Mouse (Mus musculus) limb, embryonic 14.5 days (tissue): Measurements from ENCODE around the gene Spin2e. TPM values are rescaled to one million over a fixed set of nuclear protein-coding genes. Genes with fewer than 3 reads are reported as not detected.
"Not testable (repeated sequence)": the region's sequence is repeated elsewhere in the genome, so short reads cannot be mapped to it uniquely, and the experiment has no call there.

Source experiments
- ATAC-seq: fragments of 200-750 bp; cut with Nextera tagmentation; 2 replicates; pipeline ENCODE4 v1.8.0; 2017; ENCODE audit warnings: low read depth, moderate number of reproducible peaks, moderate TSS enrichment; ENCODE audit not compliant: low FRiP score
- DNase-seq: peaks from one replicate; pipeline ENCODE4 v3.0.0-alpha.2; 2015; ENCODE audit warnings: low spot score
- H3K27ac ChIP-seq: fragments of 300-500 bp; sonication (generic); replicated peaks from 2 replicates; pipeline ENCODE4 v1.5.1; 2014; ENCODE audit warnings: low read depth, mild to moderate bottlenecking, low read length, moderate library complexity, mixed read lengths
- H3K27me3 ChIP-seq: fragments of 300-500 bp; sonication (generic); 2 replicates; pipeline ENCODE4 v1.6.1; 2014; ENCODE audit warnings: low read length, mixed read lengths; ENCODE audit not compliant: control insufficient read depth, insufficient read depth
- H3K36me3 ChIP-seq: fragments of 300-500 bp; sonication (generic); 2 replicates; pipeline ENCODE4 v1.6.1; 2014; ENCODE audit warnings: mild to moderate bottlenecking, low read length, moderate library complexity, mixed read lengths; ENCODE audit not compliant: control insufficient read depth, insufficient read depth
- H3K4me1 ChIP-seq: fragments of 300-500 bp; sonication (generic); 2 replicates; pipeline ENCODE4 v1.6.1; 2014; ENCODE audit warnings: antibody characterized with exemption, low read length, mixed read lengths; ENCODE audit not compliant: control insufficient read depth, insufficient read depth
- H3K4me2 ChIP-seq: fragments of 300-500 bp; sonication (generic); replicated peaks from 2 replicates; pipeline ENCODE4 v1.6.1; 2014; ENCODE audit warnings: low read depth, mild to moderate bottlenecking, low read length, moderate library complexity; ENCODE audit not compliant: severe bottlenecking
- H3K4me3 ChIP-seq: fragments of 300-500 bp; sonication (generic); replicated peaks from 2 replicates; pipeline ENCODE4 v1.5.1; 2014; ENCODE audit warnings: low read length
- H3K9ac ChIP-seq: fragments of 300-500 bp; sonication (generic); 2 replicates; pipeline ENCODE4 v1.6.1; 2014; ENCODE audit warnings: mild to moderate bottlenecking, low read depth, low read length, moderate library complexity; ENCODE audit not compliant: severe bottlenecking
- H3K9me3 ChIP-seq: fragments of 300-500 bp; sonication (generic); 2 replicates; pipeline ENCODE4 v1.6.1; 2016; ENCODE audit warnings: low read length; ENCODE audit not compliant: control insufficient read depth
- WGBS: fragments of 180-500 bp; shearing (Covaris S2); extraction: QIAGEN DNeasy Blood & Tissue Kit; methylation state at CpG from one replicate; pipeline ENCODE4 v1.1.7; 2014; 5-methylcytosine and 5-hydroxymethylcytosine counted together
- polyA plus RNA-seq, 2 experiments: library from polyadenylated mRNA; depleted of rRNA in 1 of 2; stranded (reverse) in 1 of 2; unstranded in 1 of 2; fragments of >200 nt; fragmentation: Nextera tagmentation in 1 of 2; extraction: Ambion mirVana in 1 of 2; gene quantifications; 2 replicates each; pipeline versions ENCODE4 v1.2.1 to v1.2.3; 2012 to 2014

Gene Spin2e
- not detected in 2 replicates for polyA plus RNA-seq (2012; rRNA removed)
- polyA plus RNA-seq (2014; fragmentation: Nextera tagmentation; extraction: Ambion mirVana) = not detected in 2 replicates

DNA sequence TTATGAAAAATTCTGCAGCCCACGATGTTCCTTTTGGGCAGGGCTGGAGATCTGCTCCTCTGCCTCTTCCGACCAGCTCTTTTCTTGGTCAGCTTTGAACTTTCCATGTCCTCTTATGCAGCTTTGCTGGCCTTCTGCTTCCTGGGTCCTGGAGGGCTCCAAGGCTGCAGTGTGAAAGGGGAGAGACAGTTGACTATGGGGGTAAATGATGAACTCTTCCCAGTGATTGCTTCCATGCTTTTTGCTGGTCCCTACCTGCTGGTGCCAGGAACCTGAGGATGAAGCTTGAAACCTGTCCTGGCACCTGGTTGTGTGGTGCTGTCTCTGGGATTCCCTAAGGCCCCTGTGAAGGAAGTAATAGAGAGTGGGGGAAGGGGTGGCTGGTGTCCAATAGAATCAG is at the start of gene Spin2e:
Gene Spin2e (minus strand): TSS at position 101 of the 400 bp plus-strand sequence.
- 80% methylated on average over 1 of the region's 2 CpGs for WGBS

GRCm38 (mm10) chrX:31574183-31574582 is 44.5 kb downstream of the Spin2e start, which contains the start of gene Gm21883:
Gm21883 (minus strand) TSS chrX:31574283.
- no CpG with 5 or more reads among the region's 1 CpGs for WGBS
- H3K9ac ChIP-seq, H3K9me3 ChIP-seq, H3K36me3 ChIP-seq, H3K4me3 ChIP-seq, DNase-seq, H3K4me2 ChIP-seq, ATAC-seq, H3K27ac ChIP-seq, H3K4me1 ChIP-seq, H3K27me3 ChIP-seq: not testable (repeated sequence)

More for the DNA sequence above, at the start of gene Spin2e:
- not testable (repeated sequence) for H3K9ac ChIP-seq, H3K4me2 ChIP-seq, H3K27ac ChIP-seq, H3K36me3 ChIP-seq, H3K4me3 ChIP-seq, ATAC-seq, H3K4me1 ChIP-seq, H3K9me3 ChIP-seq, H3K27me3 ChIP-seq, DNase-seq

Other genes starting within 250 kb of the Spin2e start
- gene Btbd35f19, start 235.0 kb downstream of the Spin2e start, polyA plus RNA-seq (2012; rRNA removed) = not detected in 2 replicates
- not detected in 2 replicates for gene Btbd35f19, start 235.0 kb downstream of the Spin2e start, polyA plus RNA-seq (2014; fragmentation: Nextera tagmentation; extraction: Ambion mirVana)
- gene Gm21883, start 44.6 kb downstream of the Spin2e start, polyA plus RNA-seq (2012; rRNA removed) = not detected in 2 replicates
- not detected in 2 replicates for gene Gm21883, start 44.6 kb downstream of the Spin2e start, polyA plus RNA-seq (2014; fragmentation: Nextera tagmentation; extraction: Ambion mirVana)
- gene Btbd35f25, start 98.2 kb upstream of the Spin2e start, polyA plus RNA-seq (2012; rRNA removed) = not detected in 2 replicates
- not detected in 2 replicates for gene Btbd35f25, start 98.2 kb upstream of the Spin2e start, polyA plus RNA-seq (2014; fragmentation: Nextera tagmentation; extraction: Ambion mirVana)